Mouse (Mus musculus): ENCODE results near the gene Lrrc1.

- TF ChIP-seq CTCF (IDR thresholded peaks at IDR 0.05) (no peak), EP300 (IDR thresholded peaks at IDR 0.05) (no peak)
Measured at GRCm38 (mm10) chr9:77522476-77522875, 22.2 kb downstream of the Lrrc1 start.

All from lung, postnatal 0 days (tissue).